Mouse (Mus musculus) Muller cell, postnatal 12 days (primary cell): Measurements from ENCODE around the gene Eral1.

Experiments used
- DNase-seq: peaks from one replicate; pipeline ENCODE4 v3.0.0-alpha.2; 2015; ENCODE audit errors: inconsistent ontology term

The Eral1 gene

DNA sequence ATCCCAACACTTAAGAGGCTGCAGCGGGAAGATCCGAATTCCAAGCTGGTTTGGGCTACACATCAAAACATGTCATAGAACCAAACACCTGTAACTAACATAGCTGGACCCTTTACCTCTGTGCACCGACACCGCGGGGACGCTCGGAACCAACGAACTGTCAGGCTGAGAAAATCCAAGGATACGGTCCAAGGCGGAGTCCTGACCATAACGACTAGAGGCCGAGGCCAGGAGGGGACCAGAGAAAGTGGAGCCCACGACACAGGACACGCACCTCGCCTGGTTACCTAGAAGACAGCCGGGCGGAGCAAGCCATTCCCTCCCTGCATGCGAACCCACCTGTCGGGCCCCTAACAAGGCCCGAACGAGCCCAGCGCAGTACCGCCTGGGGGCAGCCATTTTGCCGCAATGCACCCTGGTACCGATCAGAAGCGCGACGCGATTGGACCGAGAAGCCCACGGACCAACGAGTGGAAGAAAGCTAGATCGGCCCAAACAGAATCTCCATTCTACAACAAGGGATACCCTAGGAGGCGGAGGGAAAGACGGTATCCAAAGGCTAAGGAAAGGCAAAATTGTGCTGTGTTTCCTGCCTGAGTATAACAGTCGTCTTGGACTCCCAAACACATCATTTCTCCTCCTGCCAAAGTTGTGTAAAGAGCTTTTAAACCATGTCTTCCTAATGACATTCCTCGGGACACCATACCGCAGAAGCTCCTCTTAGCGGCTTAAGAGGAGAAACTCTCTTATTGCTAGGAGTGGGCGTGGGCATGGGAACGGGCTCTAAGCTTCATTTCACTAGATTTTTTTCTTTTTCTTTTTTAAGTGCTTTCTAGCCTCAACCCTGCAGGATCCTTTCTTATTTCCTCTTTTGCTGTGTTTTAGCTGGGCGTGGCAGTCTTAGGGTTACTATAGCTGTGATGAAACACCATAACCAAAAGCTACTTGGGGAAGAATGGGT, at the start of gene Eral1:
Eral1 (minus strand) TSS at position 423 of the 961 bp plus-strand sequence.
- DNase-seq = peak; percentile 82

DNA sequence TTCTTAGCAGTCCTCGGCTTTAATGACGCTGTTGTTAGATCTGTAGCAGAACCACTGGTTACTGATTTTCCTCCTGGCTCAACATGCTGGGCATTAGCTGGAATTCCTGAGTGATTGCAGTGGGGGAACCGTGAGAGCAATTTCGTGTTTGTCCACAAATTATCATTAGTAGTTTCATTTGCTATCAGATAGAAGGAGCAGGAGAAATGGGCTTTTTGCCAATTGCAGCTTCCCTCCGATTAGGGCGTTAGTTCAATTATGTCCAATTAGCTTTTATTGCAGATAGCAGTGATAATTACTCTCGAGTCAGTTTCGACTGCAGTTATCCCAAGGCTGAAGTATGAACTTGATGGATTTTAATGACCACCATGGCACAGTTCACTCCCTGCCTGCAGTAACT, 49.3 kb upstream of the Eral1 start:
- peak; percentile 69 for DNase-seq

DNA sequence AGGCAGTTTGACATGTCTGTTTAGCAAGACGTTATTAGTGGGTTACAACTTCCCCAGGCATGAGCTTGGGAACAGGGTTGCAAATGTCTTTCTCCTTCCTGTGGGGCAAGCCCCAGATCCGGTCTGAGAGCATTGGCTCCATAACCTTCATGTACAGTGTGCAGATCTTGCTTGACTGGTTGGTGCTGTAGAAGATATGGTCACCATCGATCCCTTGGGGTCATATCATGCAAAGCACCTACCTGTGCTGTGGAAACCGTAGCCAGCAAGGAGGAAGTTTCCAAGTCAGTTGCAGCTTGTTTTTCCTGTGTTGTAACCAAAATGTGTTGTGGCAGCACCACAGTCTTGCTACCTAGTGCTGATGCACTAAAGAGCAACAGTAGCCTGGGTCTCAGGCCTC, 46.6 kb upstream of the Eral1 start:
- no peak for DNase-seq

DNA sequence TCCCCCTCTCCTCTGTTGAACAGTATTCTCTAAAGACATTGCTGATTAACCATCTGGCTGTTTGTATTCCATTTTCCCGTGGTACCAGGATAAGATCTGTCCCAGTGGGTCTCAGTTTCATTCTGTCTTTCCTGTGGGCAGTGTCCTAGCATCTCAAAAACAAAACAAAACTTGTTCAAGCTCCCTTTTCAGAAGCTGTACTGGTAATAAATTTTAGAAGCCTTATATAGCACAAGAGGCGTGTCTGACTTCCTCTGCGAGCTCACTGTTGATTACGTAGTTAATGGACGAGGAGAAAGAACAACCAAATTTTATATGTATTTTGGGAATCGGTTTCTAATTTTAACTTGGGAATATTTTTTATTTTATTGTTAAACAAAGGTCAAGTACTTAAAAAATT, 45.5 kb upstream of the Eral1 start:
- DNase-seq = no peak

DNA sequence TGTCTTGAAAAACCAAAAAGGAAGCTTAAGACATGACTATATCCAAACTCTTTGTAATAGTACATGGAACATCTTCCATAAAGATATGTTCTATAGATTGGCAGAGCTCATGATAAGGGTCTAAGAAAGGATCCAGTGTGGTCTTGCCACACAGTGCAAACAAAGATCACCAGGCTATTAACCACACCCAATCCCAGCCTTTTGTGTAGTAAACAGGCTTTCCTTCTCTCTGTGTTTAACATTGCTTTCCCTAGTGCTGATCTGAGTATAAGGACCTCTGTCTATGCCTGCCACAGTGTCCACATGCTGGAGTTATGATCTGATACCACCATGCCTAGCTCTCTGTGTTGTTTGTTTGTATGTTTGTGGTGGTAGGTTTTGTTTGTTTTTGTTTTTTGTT, 43.6 kb upstream of the Eral1 start:
- DNase-seq = no peak

DNA sequence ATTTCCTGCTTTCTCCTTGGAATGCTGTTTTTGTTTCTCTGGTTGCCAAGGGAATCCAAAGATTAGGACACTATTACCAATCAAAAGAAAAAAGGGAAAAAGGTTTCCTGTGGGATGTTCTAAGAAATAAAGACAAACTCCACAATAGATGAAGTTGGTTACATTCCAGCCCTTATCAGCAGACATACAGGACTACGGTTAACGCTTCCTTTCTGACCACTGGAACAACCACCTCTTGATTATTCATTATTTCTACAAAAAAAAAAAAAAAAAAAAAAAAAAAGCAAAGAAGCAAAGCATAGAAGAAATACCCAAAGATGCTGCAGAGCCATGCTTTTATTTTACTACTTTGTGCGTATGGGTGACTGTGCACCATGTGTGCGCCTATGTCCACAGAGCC, 42.6 kb upstream of the Eral1 start:
- no peak for DNase-seq

DNA sequence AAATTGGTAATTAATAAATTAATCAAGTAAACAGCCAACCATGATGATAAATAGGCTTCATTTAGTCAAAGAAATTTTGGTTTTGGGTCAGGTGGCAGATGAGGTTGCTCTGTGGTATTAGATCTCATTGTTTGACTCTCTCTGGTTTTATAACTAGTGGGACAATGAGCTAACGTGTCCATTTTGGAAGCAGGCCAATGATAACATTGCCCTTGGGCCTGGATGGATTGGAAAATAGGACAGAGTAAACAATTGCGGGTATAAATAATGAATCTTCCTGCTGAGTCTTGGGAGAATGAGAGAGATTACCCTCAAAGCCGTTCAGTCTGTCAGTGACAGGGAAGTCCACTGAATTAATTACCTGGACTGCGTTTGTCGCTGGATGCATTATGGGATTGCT, 41.0 kb upstream of the Eral1 start:
- DNase-seq = peak; percentile 95

DNA sequence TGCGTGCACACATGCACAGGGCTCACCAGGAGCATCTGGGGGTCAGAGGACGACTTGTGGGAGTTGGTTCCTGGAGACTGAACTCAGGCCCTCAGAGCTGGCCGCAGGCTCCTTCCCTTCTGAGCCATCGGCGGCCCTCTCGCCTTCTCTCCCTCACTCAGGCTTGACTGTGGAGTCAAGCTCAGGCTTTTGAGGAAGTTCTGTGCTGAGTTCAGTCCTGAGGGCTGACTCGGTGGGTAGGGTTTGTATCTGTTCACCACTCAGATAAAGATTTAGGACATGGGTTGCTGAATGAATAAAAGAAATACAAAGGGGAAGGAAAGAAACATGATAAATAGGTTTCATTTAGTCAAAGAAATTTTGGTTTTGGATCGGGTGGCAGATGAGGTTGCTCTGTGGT, 39.7 kb upstream of the Eral1 start:
- no peak for DNase-seq

DNA sequence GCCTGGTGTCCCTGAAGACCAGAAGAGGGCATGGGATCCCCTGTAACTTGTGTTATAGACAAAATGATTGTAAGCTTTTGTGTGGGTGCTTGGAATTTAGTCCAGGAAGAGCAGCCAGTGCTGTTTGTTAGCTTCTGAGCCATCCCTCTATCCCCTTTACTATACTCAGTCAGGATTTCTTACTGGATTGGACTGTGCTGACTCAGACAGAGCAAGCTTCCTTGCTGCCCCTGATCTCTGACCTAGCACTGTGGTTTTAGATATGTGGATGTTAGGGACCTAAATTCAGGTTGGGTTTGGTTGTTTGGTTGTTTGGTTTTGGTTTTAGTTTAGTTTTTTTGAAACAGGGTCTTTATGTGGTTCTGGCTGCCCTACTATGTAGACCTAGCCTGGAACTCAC, 38.3 kb upstream of the Eral1 start:
- DNase-seq = no peak

DNA sequence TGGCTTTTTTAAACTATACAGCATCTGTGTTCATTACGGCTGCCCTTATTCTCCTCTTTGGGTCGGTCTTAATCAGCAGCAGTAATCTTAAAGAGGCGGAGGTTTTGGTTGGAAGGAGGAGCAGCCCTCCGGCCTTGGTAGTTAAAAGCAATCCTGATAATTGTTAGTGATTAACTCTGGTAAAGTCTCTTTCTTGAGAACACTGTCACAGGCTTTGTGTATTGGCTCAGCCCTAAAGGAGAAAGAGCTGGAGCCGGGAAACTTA, 35.9 kb upstream of the Eral1 start:
- DNase-seq = no peak

DNA sequence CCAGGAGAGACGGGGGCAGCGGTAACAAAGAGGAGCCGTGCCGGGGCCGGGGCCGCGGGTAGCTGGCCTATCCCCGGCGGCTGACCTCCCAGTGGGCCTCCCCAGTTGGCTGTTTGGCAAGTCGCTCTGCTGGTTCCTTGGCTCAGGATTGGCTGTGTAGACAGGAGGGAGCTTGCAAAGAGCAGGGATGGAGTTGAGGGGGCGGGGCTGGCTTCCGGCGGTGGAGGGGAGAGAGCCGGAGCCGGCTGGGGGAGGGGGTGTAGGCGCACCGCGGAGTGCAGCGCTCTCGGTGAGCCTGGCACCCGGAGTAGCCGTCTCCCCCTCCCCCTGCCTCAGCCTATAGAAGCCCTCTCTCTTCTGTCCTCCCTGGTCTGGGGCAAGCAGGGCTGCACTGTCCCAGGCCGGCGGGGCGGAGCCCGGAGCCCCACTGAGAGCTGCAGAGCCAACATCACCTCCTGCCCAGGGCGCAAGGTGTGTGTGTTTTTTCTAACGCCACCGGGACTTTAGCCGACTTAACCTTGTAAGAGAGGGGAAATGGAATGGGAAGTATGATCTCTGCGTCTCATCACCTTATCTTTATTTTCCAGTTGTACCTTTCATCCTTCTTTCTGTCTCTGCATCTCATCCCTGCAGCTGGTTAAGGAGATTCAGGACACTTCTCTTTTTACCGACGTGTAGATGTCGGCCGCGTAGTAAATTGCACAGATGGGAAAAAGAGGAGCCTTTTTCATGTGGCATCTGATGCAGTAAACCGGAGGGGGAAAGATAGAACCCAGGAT, 35.4 kb upstream of the Eral1 start:
- peak; percentile 98 for DNase-seq

DNA sequence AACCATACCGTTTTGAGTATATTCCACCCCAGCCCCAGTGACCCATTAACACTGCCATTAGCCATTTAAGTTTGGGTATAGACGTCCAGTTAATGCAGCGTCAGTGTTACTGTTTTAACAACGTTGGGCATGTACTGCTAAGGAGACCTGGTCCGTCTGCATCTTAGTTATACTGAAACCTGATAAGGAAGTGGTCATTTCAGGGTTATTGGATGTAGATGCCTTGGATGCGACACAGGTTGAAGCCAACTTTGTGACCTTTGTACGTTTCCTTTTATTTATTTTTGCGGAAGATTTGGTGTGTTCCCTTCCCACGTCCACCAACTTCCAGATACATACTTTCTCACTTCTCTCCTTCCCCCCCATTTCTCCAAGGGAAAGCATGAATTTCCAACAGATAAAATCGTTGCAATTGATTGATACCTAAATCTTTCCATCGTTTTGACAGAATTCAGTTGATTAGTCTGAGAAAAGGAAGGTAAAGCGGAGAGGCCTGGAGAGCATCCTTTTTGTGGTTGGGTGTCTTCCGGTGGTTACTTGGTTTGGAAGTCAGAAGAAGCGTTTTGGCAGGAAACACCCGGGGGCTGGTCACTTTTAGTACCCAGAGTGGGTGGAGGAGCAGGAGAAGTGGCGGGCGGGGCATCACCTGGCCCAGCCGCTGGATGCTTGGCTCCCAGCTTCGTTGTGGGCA, 34.6 kb upstream of the Eral1 start:
- no peak for DNase-seq

DNA sequence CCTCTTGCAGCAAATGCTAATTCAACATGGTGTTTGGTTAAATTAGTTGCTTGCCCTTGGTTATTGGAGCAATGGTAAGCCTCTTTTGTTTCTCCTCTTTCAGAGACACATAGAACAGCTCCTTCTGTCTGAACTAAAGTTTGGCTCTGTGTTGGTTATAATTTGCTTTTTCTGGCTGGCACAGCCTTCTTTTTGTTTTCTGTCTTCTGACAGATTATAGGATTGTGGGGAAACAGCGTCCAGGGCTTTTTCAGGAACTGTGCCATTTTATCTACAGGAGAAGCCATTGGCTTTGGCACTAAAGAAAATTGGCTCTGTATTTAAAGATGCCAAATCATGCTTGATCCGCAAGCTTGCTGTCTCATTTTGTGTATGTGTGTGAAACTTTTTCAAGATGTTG, 33.4 kb upstream of the Eral1 start:
- no peak for DNase-seq

DNA sequence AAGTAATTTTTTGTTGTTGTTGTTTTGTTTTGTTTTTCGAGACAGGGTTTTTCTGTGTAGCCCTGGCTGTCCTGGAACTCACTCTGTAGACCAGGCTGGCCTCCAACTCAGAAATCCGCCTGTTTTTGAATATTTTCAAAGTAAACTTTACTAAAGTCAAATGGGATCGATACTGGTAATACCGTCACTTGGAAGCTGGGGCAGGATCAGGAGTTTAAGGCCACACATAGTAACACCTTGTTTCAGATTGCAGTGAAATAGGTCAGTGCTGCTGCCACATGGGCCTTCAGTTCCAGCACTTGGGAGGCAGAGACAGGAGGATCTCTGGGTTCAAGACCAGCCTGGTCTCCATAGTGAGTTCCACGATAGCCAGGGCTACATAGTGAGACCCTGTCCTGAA, 24.3 kb upstream of the Eral1 start:
- no peak for DNase-seq

DNA sequence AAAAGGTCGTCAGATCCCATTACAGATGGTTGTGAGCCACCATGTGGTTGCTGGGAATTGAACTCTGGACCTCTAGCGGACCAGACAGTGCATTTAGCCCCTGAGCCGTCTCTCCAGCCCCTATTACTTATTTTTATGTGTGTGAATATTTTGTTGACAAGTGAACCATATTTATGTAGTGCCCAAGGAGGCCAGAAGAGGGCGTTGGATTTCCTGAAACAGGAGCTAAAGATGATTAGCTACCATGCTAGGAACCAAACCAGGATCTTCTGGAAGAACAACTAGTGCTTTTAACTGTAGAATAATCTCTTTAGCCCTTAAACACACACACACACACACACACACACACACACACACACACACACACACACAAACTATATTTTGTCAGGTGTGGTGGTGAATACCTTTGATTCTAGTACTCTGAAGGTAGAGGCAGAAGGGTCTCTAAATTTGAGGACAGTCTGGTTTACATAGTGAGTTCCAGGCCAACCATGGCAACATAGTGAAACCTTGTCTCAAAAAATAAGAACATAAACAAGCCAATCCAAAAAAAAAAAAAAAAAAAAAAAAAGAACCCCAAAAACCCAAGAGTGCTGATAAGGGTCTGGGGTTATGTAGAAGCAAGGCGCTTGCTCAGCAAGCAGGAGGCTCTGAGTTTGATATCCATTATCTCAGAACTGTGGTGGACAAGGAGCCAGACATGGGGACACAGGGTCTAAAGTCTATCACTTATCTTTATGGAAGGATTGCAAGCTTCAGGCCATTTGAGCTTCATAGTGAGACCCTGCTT, 23.0 kb upstream of the Eral1 start:
- no peak for DNase-seq

DNA sequence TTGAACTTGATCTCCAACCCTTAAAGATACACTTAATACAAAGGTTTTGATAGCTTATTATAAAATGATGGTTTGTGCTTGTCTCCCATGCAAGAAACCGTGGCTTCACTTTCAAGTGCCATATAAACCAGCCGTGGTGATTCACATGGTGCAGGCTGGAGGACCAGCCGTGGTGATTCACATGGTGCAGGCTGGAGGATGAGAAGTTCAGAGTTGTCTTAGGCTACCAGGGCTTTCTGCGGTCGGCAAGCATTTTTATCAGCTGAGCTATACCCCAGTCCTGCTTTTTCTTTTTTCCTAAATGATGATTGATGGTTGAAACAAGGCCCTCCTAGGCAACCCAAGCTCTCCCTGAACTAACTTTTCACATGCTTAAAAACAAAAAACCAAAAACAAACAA, 22.0 kb upstream of the Eral1 start:
- no peak for DNase-seq

DNA sequence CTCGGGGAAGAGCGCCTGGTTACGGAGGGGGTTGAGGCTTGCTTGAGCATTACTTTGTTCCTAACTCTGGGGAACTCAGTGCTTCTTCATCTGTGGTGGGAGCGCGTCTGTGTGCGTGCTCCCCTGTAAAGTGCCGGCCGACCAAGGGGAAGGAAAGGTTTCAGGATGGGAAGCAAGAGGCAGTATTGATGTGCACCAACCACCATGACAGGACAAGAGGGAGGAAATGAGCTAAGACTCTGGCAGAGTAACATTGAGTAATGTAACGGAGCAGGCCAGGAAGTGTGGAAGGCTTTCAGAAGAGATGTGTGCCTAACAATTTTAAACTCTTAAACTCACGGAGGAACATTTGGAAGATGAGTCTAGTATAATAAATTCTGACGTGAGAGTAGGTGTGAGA, 20.6 kb upstream of the Eral1 start:
- DNase-seq = no peak

DNA sequence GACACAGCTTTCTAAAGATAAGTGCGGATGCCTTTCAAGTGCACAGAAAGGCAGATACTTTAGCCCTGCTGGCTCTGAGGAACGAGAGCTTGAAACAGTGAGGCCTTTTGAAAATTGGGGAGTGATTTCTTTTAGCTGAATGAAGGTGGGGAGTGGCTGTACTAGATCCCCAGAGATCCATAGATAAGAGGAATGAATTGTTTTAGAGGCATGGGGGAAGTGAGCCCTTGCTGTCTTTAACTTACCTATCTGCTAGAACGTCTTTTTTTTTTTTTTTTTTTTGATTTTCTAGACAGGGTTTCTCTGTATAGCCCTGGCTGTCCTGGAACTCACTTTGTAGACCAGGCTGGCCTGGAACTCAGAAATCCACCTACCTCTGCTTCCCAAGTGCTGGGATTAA, 16.9 kb upstream of the Eral1 start:
- DNase-seq = no peak

DNA sequence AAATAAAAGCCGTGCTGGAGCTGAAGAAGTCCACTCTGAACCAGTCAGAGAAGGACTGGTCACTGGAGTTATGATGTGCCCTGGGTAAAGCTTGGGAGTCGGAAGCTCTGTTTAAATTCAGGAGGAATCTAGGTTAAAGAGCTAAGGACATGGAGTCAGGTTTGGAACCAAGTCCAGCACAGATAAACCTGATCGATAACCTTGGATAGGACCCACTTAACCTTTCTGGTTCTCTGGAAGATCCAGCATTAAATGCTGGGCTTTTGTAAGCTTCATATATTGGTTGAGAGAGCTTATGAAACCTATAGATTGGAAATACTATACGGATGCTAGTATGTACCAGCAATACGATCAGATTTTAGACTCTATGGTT, 14.9 kb upstream of the Eral1 start:
- DNase-seq = no peak

DNA sequence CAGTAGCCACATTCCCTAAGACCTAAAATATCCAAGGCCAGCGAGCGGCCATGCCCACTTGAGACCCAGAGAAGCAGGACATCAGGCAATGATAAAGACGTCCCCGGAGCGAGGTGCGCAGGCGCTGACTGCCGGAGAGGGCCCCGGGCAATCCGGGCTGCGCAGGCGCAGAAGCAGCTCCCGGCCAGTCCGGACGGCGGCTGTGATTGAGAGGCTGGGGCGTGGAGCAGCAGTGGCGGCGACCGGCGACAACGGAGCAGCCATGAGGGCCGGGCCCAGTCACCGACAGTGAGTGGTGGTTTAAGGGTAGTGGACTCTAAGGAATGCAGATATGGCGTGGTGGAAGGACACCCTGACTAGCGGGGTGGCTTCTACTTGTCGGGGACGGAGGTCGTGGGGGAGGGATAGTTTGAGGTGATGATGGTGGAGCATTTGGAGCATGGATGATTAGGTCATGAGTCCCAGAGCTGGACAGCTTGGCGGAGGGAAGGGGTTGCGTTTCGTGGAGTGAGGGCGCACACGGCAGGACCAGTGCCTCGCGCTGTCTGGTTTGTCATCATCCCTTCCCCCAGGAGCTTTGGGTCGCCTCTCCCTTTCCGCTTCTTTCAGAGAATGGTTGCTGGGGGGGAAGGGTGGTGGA, 14.4 kb upstream of the Eral1 start, which contains the start of gene Fam222b:
Fam222b (plus strand) TSS at position 157 of the 640 bp plus-strand sequence.
- DNase-seq = peak; percentile 91

DNA sequence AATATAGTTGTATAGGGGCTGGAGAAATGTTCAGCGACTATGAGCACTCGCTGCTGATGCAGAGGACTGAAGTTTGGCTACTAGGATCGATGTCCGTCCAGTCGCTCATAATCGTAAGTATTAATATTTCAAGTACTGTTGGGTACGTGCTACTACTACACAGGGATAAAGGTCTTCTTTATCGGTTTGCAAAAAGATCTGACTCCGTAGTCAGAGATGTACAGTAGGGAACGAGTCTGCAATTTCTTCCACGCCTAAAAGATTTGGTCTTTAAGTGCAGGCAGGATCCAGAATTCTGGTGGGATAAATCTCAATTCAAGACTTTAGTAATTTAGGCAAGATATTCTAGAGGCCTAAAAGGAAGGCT, 13.9 kb upstream of the Eral1 start:
- no peak for DNase-seq
